ENCODE assay signal across 27 mouse cellular contexts in the genomic region with DNA sequence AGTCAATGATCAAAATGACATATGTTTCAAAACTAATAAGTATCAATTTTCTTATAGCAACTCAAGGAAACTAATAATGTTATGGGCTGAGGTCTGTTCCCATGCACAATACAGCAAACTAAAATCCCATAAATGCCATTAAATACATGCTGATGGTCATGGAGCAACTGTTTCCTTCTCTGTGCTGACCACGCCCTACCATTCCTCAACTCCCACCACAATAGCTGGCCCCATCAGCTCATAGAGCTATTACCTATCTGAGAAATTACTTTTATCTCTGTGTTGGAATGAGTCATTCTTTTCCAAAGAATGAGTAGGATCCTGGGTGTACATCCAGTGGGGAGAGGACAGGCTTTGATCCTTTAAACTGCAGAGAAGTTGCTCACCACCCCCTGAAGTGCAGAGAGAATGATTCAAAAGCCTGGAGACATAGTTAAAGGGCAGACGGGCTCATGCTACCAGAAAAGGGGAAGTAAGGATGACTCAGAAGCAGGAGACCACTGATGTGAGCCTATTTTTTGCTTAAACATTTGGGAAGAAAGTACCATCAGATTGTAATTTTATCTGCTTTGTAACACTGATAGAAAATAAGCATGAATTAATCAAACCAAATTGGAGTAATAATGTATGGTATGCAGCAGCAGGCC.
DNase-seq lines count a peak whose midpoint lies in the region; ATAC-seq and TF ChIP-seq lines count a peak whose summit lies in the region.
"Had no signal": no experiment of that assay in that cellular context is flagged by ENCODE, and none has a peak within 500 bp of the region (broad histone marks: within the 10 kb centered on the region; RNA-seq: fewer than 3 reads in every experiment).

No protein-coding gene starts in this region.

- DNase-seq in heart, adult 8-10 months (ENCODE audit: low spot score): peak; percentile 6
- no peak for DNase-seq in heart, embryonic 10.5 days (ENCODE audit: low spot score)
- peak; percentile 11 for DNase-seq in telencephalon, adult 2 months (ENCODE audit: low read depth, low spot score)
- no peak for DNase-seq in midbrain, postnatal 0 days (ENCODE audit: low spot score)
- DNase-seq in thymus, postnatal 36 days: no peak
- DNase-seq: adrenal gland, postnatal 25 days; cerebellum, adult 11-12 months; cerebellum, postnatal 10 days; forebrain, postnatal 0 days; gastrocnemius, postnatal 10 days; heart, postnatal 36 days; kidney, adult 8-10 months; kidney, postnatal 4 days had no signal

- H3K9me3 ChIP-seq in heart, embryonic 10.5 days: no peaks in the 10 kb centered on the region
- no peaks in the 10 kb centered on the region for H3K9me3 ChIP-seq in midbrain, postnatal 0 days (ENCODE audit: low read length)
- H3K9me3 ChIP-seq: hindbrain, embryonic 13.5 days; limb, embryonic 12.5 days; lung, embryonic 15.5 days; neural tube, embryonic 13.5 days had no signal

- H3K9ac ChIP-seq in midbrain, postnatal 0 days (replicated peaks; ENCODE audit: low read length, poor library complexity, severe bottlenecking): no peak overlapping the region
- H3K9ac ChIP-seq: forebrain, postnatal 0 days; hindbrain, embryonic 13.5 days; limb, embryonic 12.5 days; lung, embryonic 15.5 days; neural tube, embryonic 13.5 days had no signal

- no peak overlapping the region for H3K27ac ChIP-seq in heart, embryonic 10.5 days
- peak overlapping the region; percentile 100 for H3K27ac ChIP-seq in bone marrow macrophage, adult 2 months (ENCODE audit: insufficient read depth, low read depth, low read length)
- H3K27ac ChIP-seq in midbrain, postnatal 0 days (ENCODE audit: low read depth, low read length): no peak overlapping the region
- H3K27ac ChIP-seq: hindbrain, embryonic 13.5 days; kidney, postnatal 0 days; limb, embryonic 12.5 days; lung, embryonic 15.5 days; neural tube, embryonic 13.5 days had no signal

- ATAC-seq in granulocyte monocyte progenitor cell, adult 5-6 weeks (replicated peaks; ENCODE audit: poor library complexity, severe bottlenecking): peak; percentile 93
- no peak for ATAC-seq in CD4-positive, CD25-positive, alpha-beta regulatory T cell, adult 4 months
- no peak for ATAC-seq in midbrain, postnatal 0 days (ENCODE audit: low FRiP score)
- ATAC-seq: forebrain, postnatal 0 days; intestine, embryonic 16.5 days; midbrain, embryonic 16.5 days; Patski had no signal

- no peaks in the 10 kb centered on the region for H3K27me3 ChIP-seq in heart, embryonic 10.5 days (ENCODE audit: insufficient read depth, poor library complexity, severe bottlenecking)
- no peaks in the 10 kb centered on the region for H3K27me3 ChIP-seq in midbrain, postnatal 0 days (ENCODE audit: insufficient read depth, low read length)
- H3K27me3 ChIP-seq: hindbrain, embryonic 13.5 days; limb, embryonic 12.5 days; lung, embryonic 15.5 days; neural tube, embryonic 13.5 days had no signal

- no peak overlapping the region for H3K4me3 ChIP-seq in heart, embryonic 10.5 days
- no peak overlapping the region for H3K4me3 ChIP-seq in bone marrow macrophage, adult 2 months (ENCODE audit: insufficient read depth, low read length)
- no peak overlapping the region for H3K4me3 ChIP-seq in midbrain, postnatal 0 days (ENCODE audit: low read depth, low read length)
- H3K4me3 ChIP-seq: erythroblast, embryonic 14.5 days; hindbrain, embryonic 13.5 days; limb, embryonic 12.5 days; lung, embryonic 15.5 days; neural tube, embryonic 13.5 days had no signal

- no peak for TF ChIP-seq CTCF in bone marrow macrophage, adult 2 months (IDR thresholded peaks at IDR 0.05; ENCODE audit: low read depth, low read length)
- TF ChIP-seq CTCF in midbrain, postnatal 0 days (IDR thresholded peaks at IDR 0.05): no peak

- H3K36me3 ChIP-seq in heart, embryonic 10.5 days: no peaks in the 10 kb centered on the region
- no peaks in the 10 kb centered on the region for H3K36me3 ChIP-seq in midbrain, postnatal 0 days (ENCODE audit: insufficient read depth, low read length)
- H3K36me3 ChIP-seq: hindbrain, embryonic 13.5 days; limb, embryonic 12.5 days; lung, embryonic 15.5 days; neural tube, embryonic 13.5 days had no signal

- no peak for TF ChIP-seq POLR2A in bone marrow macrophage, adult 2 months (IDR thresholded peaks at IDR 0.05; ENCODE audit: borderline replicate concordance, low read depth, low read length)

- no peak overlapping the region for H3K4me2 ChIP-seq in midbrain, postnatal 0 days (ENCODE audit: low read depth, low read length, poor library complexity, severe bottlenecking)
- H3K4me2 ChIP-seq: heart, embryonic 11.5 days; hindbrain, embryonic 13.5 days; limb, embryonic 12.5 days; liver, embryonic 11.5 days; lung, embryonic 15.5 days; neural tube, embryonic 13.5 days had no signal

- H3K4me1 ChIP-seq in heart, embryonic 10.5 days: no peaks in the 10 kb centered on the region
- peaks cover 13% of the 10 kb centered on the region for H3K4me1 ChIP-seq in bone marrow macrophage, adult 2 months (ENCODE audit: control insufficient read depth, insufficient read depth, low read length)
- no peaks in the 10 kb centered on the region for H3K4me1 ChIP-seq in midbrain, postnatal 0 days (ENCODE audit: insufficient read depth, low read length)
- H3K4me1 ChIP-seq: hindbrain, embryonic 13.5 days; limb, embryonic 12.5 days; lung, embryonic 15.5 days; neural tube, embryonic 13.5 days had no signal

- WGBS in heart, embryonic 10.5 days: 66% methylated on average over 2 of the region's 2 CpGs
- 65% methylated on average over 2 of the region's 2 CpGs for WGBS in midbrain, postnatal 0 days

Comparison
In these comparisons a context has a peak if more than half of its experiments do, and no peak if none do; other contexts are left out.
1. DNase-seq: peak in heart, adult 8-10 months (single experiment) and telencephalon, adult 2 months (single experiment); none in heart, embryonic 10.5 days (single experiment), midbrain, postnatal 0 days (single experiment) and thymus, postnatal 36 days (0 of 2).